Mouse (Mus musculus) layer of hippocampus, adult 18-20 months (tissue): Measurements from ENCODE around the gene Bcr. TPM values are rescaled to one million over a fixed set of nuclear protein-coding genes. Genes with fewer than 3 reads are reported as not detected.

Experiments used
- DNase-seq, 2 experiments: peaks; one replicate each; pipeline ENCODE4 v3.0.0; 2022; ENCODE audit warnings: low spot score in 2 of 2
- total RNA-seq, 2 experiments: library from RNA; stranded (reverse); gene quantifications; 2 replicates each; pipeline ENCODE4 v1.2.3; 2021

The Bcr gene
- total RNA-seq, 2 experiments from 2014 or later = 132 to 133 TPM

DNA sequence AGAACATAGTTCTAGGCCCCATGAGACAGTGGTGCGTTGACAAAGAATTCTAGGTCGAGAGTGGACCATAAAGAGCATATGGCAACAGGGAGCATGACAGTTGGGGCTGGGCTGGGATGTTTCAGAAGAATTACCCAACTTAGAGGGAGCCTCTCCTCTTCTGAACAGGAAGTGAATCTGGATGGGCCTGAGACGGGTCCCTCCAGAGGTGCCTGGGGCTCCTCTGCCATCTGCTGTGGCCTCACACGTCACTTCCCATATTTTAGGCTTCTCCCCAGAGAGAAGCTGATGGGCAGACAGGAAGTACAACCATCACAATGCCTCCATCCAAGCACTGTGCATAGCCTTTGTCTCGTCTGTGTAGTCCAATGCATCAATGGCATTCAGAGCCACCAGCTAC is 4.7 kb upstream of the Bcr start:
- DNase-seq = no peak

DNA sequence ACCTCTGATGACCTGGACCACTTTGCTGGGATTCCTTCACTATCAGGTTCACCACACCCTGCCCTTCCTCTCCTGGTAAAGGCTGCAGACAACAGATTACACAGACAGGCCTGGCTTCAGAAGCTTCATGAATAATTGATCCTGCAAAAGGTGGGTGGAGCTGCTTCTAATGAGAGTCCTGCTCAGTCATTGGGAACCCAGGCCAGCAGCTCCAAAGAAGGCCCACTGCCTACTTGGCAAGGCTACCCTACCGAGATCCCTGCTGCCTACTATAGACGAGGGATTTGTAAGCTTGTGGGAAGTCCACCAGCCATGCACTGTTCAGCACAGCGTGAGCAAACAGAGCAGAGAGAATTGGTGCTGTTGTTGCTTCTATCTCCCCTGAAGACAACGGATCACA is 4.1 kb upstream of the Bcr start:
- peak; percentile 40 to 60 for DNase-seq

DNA sequence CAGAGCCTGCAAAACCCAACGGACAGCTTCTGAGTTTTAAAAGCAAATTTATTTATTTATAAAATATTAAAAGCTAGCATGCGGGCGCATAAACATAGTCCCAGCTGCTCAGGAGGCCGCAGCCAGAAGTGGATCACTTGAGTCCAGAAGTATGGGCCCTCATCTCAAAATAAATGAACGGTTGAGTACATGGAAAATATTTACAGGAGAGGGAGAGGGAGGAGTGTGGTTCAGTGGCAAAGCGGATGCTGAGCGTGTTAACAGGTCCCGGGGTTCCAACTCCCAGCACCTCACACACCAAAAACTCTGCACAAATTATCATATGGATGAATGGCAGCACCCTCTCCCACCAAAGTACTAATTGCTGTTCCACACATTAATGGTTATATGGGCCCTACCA is 2.1 kb upstream of the Bcr start:
- no peak for DNase-seq

DNA sequence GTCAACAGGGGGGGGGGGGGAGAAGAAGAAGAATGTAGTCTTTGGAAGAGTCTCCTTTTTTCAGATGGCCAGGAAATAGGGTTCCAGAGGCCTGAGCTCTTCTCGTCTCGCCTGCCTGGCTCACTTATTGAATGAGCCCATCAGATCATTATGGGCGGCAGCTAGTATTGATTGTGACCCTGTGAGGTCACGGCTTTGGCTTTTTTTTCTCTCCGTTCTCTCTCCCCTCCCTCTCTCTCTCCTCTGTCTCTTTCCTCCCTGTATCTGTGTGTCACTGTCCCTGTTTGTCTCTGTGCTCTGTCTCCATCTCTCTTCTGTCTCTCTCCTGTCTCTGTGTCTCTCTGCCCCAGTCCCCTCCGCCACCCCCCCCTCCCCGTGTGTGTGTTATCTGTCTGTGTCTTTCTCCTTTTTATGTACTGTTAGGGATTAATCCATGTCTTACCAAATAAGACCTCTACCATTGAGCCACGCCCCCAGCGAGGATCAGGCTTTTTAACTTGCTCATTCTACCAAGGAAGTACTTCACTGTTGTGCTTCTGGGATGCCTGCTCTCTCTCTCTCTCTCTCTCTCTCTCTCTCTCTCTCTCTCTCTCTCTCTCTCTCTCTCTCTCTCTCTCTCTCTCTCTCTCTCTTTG is 1.5 kb upstream of the Bcr start:
- no peak for DNase-seq

DNA sequence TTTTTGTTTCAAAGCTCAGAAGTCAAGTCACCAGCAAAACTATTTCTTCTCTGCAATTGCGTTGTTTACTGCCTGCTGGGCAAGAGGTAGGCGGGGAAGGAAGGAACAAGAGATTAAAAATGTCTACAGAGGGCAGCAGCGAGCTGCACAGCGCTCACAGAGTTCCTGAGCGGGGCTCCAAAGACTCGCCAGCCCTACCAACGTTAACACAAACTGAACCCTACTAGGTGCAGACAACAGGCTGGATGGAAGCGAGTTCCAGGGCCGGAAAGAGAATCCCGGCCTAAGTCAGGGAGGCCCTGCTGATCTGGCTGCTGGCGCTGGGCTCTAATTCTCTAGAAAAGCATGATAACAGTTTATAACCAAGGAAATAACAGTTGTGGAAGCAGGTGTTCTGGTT is 996 bp upstream of the Bcr start:
- DNase-seq = peak; percentile 76 to 88

DNA sequence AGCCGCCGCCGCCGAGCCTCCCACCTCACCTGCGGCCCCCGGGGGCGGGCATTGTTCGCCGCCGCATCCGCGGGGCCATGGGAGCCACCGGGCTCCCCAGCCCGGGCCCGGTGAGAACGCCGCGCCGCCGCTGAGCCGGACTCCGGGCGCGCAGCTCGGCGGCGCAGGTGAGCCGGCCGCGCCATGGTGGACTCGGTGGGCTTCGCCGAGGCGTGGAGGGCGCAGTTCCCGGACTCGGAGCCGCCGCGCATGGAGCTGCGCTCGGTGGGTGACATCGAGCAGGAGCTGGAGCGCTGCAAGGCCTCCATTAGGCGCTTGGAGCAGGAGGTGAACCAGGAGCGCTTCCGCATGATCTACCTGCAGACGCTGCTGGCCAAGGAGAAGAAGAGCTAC is 447 bp downstream of the Bcr start:
- DNase-seq = peak in 1 of 2 experiments; percentile 39

DNA sequence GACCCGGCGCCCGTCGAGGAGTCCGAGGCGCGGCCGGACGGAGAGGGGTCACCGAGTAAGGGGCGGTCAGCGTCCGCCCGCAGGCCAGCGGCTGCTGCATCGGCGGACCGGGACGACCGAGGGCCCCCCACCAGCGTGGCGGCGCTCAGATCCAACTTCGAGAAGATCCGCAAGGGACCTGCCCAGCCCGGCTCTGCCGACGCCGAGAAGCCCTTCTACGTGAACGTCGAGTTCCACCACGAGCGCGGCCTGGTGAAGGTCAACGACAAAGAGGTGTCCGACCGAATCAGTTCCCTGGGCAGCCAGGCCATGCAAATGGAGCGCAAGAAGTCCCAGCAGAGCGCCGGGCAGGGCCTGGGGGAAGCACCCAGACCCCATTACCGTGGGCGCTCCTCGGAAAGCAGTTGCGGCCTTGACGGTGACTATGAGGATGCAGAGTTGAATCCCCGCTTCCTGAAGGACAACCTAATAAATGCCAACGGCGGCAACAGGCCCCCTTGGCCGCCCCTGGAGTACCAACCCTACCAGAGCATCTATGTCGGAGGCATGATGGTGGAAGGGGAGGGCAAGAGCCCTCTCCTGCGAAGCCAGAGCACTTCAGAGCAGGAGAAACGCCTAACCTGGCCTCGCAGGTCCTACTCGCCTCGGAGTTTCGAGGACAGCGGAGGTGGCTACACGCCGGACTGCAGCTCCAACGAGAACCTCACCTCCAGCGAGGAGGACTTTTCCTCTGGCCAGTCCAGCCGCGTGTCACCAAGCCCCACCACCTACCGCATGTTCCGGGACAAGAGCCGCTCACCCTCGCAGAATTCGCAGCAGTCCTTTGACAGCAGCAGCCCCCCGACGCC is 1.2 kb downstream of the Bcr start:
- no peak for DNase-seq

DNA sequence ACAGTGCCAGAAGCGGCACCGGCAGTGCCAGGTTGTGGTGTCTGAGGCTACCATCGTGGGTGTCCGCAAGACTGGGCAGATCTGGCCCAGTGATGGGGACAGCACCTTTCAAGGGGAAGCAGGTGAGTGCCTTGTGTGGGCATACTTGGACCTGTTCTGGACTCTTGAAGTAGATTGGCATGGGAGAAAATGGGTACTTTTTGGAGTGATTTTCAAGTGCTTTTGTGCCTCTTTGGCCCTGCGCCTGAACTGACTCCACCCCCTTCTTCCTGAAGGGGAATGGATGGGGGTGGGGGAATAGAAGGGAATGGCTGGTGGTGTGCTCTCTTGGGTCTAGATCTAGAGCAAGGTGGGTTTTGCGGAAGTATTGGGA is 1.8 kb downstream of the Bcr start:
- DNase-seq = peak in 1 of 2 experiments; percentile 43

DNA sequence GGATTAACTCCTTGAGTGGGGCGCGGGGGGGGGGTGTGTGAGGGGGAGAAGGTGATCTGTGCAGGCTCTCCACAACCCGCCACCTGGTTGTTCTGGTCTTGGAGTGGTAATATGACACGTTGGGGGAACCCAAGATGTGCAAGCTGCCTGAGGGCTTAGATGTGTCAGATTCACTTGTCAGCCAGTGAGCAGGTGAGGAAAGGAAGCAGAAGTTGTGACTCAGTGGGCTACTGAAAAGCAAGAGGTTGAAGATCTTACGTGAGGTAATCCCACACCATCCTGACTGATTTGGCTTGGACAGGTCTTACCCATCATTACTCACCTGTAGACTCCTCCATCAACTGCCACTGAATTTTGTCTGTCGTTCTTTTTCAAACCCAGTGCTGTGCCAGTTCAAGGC is 2.2 kb downstream of the Bcr start:
- DNase-seq = no peak

DNA sequence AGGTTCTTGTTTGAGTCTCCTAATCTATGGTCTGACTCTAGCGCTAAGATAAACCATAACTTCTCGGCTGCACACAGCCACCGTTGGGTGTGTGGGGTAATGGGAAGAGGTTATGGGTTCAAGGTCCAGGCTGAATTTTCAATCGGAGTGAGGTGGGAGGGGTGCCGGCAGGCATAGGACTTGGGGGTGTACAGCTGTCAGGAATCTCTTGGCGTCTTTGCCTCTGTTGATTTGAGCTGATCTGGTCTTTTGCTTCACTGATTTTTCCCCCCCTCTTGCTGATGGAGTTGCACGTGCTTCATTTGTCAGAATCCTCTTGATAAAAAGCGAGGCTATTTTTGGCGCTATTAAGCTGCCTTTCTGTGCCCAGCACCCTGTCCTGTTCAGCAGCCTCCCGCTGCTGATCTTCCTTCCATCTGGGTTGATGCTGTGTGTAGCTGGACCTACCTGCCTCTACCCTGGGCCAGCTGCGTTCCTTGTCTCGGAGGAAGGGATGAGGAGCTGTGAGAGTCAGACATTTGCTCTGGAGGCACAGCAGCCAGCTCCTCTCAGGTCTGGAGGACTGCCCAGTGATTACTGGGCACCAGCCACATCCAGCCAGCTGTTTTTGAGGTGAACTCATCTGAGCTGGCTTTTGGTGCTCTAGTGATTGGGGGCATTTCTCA is 3.0 kb downstream of the Bcr start:
- peak in 1 of 2 experiments; percentile 41 for DNase-seq

DNA sequence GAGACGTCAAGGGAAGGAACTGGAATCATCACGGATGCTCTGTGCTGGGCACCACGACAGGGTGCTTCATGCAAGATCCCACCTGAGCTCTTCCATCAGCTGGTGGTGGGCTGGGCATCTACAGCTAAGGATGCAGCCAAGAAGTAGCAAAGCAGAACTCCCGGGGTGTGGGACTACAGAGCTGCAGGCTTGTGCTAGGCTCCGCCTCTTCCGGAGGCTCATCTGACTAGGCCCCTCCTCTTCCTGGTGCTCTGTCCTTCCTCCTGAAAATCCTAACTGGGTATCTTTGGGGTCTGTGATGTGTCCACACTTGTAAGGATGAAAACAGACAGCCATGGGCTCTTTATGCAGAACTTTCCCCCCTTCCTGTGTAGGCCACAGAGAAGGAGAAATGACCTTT is 5.3 kb downstream of the Bcr start:
- DNase-seq = no peak

DNA sequence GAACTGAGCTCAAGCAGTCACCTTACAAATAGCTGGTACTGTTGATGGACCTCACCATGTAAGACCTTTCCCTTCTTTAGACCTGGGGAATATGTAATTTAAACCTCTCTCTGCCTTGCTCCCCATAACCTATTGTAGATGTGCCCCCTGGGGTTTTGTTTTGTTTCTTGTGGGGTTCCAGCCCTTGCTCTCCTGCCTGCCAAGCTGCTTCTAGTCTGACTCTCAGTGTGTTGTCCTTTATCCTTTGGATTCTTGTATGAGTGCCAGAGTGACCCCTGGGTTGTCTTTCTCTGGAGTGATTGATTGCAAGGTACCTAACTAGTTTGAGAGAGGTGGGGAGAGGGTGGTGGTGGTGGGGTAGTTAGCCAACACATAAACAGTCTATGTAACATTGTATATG is 7.1 kb downstream of the Bcr start:
- no peak for DNase-seq

DNA sequence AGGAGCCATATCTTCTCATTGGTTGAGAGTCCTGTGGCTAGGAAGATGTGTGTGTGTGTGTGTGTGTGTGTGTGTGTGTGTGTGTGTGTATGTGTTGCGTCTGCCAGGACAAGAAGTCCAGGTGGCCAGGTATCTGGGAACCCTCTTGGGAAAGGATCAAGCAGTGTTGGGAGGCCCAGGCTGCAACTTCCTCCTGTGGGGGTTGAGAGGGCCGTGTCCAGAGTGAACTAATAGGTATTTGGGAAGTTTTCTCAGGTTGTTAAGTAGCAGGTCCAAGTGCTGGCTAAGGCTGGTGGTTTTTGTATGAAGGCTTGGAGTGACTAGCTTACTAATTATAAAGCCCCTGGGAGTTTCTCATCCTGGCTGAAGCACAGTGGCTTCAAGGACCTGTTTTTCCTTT is 7.7 kb downstream of the Bcr start:
- no peak for DNase-seq

DNA sequence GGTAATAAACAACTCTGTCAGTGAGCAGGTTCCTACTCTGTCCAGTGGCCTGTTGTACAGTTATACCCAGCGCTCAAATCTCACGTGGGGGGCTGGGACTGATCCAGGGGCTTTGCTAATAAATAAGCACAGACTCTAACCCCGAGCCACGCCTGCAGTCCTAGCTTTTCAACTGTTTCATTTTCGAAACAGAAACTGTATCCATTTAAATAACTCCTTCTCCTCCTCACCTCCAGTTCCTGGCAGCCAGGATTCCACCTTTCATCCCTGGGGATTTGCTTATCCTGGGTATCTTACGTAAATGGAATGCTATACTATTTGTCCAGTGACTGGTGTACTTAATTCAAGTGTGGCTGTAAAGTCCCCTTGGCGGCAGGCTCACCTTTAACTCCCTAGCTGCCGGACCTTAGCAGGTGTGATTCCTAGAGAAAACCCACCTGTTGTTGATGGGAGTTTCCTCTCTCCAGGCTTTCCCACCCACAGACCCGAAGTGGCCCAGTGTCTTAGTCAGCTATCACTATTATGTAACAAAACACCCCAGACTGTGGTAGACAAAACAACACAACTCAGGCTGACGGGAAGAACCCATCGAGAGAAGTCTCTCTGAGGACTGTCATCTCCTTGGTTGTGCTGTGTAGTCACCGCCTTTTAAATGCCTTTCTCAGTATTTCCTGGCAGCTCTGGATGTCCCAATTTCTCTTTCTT is 8.4 kb downstream of the Bcr start:
- no peak for DNase-seq

DNA sequence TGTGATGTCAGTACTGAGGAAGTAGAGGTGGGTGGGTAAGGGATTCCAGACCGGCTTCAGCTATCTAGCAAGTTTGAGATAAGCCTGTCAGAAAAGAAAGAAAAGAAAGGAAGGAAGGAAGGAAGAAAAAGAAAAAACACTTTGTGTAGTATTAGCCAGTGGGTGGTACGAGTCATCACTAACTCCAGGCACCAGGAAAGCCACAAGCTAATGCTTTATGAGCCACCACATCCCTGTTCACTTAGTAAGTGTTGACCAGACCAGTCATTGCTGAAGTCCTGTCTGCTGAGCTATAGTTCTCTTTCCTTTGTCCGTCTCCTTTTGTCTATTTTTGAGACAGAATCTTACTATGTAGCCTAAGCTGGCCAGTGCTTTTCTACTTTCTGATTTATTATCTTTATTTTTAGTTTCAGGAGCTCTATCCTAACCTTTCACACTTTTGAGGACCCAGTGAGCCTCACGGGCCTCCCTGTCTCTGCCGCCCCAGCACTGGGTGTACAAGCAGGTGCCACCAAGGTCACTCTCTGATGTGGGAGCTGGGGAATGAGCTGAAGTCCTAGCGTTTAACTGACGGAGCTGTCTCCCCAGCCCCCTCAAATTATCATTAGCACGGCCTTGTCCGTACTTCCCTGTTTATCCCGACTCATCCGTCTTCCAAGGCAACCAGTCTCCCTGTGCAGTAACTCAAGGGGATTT is 10.0 kb downstream of the Bcr start:
- DNase-seq = no peak

DNA sequence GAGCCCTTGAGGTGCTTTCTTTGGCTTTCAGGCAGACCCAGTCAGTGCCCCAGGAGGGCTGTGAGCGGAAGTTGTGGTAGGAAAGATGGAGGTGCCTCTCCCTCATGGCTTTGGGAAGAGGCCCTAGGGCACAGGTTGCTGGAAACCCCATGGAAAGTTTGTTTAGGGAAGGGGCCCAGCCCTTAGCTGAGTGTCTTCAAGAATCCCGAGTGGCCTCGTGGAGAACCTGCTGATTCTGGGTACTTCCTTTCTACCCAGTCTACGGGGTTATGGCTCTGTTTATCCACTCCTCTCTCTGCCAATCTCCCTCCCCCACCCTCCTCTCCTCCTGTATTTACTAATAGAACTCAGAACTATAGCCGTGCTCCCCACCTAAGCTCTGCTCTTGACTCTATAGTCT is 15.3 kb downstream of the Bcr start:
- DNase-seq = no peak

DNA sequence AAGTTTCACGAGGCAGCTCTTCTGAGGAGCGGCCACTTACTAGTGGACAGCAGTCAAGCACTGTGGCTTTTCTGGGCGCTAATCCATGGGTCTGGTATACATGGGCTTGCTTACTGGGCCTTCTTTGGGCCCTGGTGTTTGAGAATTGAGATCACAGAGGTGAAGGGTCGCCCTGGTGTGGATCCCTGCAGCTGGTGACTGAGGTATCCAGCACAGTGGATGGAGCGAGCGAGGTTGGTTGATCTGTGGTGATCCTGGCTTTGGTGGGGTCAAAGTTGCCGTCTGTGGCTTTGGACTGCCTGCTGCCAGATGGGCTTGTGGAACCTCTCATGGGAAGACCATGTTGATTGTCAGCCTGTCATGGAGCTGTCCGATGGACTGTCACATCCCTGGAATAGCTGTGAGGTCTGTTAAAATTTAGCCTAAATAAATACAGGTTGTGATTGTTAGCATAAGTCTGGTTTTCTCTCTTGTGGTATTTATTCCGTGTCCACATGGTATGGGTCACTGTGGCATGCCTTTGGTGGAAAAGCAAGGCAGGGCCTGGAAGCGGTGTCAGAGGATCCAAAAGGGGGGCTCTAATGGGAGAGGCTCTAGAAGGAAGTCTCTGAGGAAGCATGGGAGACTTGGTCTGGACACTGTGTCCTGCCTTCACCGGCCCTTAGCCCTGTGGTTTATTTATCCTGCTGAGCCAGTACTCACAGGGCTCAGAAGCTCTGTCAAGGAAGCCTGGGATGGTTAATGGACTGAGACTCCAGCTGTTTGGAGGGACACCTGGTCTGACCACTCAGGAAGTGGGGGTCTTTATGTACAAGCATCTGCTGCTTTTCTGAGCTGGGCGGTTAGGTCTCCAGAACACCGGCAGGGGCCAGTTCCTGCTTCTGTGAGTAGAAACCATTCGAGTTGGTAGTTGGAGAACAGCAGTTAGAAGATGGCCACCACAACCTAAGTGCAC is 18.1 kb downstream of the Bcr start:
- no peak for DNase-seq

DNA sequence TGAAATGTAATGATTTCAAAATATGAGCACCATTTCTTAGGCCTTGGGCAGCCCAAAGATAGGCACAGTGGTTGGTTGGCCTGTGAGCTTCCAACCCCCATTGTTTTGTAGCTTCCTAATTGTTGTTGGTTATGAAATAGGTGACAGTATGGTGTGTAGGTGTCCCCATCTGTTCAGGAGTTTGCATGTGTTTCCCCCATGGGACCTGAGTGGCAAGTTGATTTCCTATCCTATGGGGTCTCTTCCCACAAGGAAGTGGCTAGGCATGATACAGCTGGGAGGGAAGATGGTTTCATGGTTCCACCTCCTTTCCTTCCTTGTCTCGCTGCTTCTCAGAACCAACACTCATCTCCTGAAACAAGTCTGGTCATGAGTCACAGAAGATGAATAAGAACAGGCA is 24.9 kb downstream of the Bcr start:
- peak; percentile 56 to 85 for DNase-seq

DNA sequence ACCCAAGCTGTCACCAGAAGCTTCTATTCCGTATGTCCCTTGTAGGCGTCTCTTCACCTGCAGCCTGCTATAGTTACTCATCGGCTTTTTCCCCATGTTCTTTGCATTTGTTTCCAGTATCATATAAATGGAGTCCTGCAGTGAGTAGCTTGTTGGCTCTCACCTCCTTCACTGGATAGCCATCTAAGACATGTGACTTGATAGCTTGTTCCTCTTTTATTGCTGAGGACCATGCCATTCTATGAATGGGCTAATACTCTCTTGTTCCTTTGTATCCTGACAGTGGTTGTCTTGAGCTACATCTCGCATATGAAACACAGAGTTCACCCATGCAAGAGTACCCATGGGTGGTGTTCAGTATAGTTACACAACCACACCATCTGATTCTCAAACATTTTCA is 28.1 kb downstream of the Bcr start:
- no peak for DNase-seq
